Mouse (Mus musculus): Measurements from ENCODE around the gene Emc10. TPM values are rescaled to one million over a fixed set of nuclear protein-coding genes. Genes with fewer than 3 reads are reported as not detected.

Gene Emc10
- total RNA-seq, 2 experiments from 2014 or later, result 41.4 to 53.2 TPM

Small RNA genes within 50 kb of the gene (microRNA-seq; reads per million reads assigned to microRNA genes)
- 0 to 0.26 reads per million in 2 experiments for gene Mir7052 (ENCODE audit: borderline replicate concordance in 2 of 2)
- 0 reads per million in 2 experiments for gene Mir7053 (ENCODE audit: borderline replicate concordance in 2 of 2)

Other genes starting within 250 kb of the Emc10 start
- gene 1700028J19Rik, start 249.8 kb downstream of the Emc10 start, total RNA-seq (2021), result under 1 TPM; 0.36 to 0.43 TPM
- gene 2410002F23Rik, start 249.8 kb downstream of the Emc10 start, total RNA-seq (2021), result 1 to 10 TPM; 6.1 to 8.0 TPM
- not detected for gene Acp4, start 239.2 kb downstream of the Emc10 start, total RNA-seq (2021)
- not detected for gene Gm15517, start 235.1 kb downstream of the Emc10 start, total RNA-seq (2021)
- gene Clec11a, start 189.6 kb downstream of the Emc10 start, total RNA-seq (2021), result 1 to 10 TPM; 1.9 to 2.6 TPM
- gene Shank1, start 186.3 kb downstream of the Emc10 start, total RNA-seq (2021), result under 1 TPM; 0.49 to 0.54 TPM
- gene Syt3, start 112.4 kb downstream of the Emc10 start, total RNA-seq (2021), result 1 to 10 TPM; 1.1 to 1.8 TPM
- gene 1700008O03Rik, start 110.7 kb downstream of the Emc10 start, total RNA-seq (2021), result not detected
- under 1 TPM; 0.24 to 0.43 TPM for gene Lrrc4b, start 67.5 kb downstream of the Emc10 start, total RNA-seq (2021)
- gene Aspdh, start 31.1 kb downstream of the Emc10 start, total RNA-seq (2021), result not detected
- gene Josd2, start 28.5 kb downstream of the Emc10 start, total RNA-seq (2021), result 10 to 100 TPM; 62.8 to 69.1 TPM
- 1 to 10 TPM; 2.5 to 2.9 TPM for gene Fam71e1, start 52 bp upstream of the Emc10 start, total RNA-seq (2021)
- 1,000 to 10,000 TPM; 3,676 to 4,447 TPM for gene Mybpc2, start 28.1 kb upstream of the Emc10 start, total RNA-seq (2021)
- gene Spib, start 35.5 kb upstream of the Emc10 start, total RNA-seq (2021), result under 1 TPM in 1 of 2 experiments, not detected in 1; 0.24 TPM
- 1 to 10 TPM; 4.7 to 5.2 TPM for gene Pold1, start 52.3 kb upstream of the Emc10 start, total RNA-seq (2021)
- gene Nr1h2, start 57.4 kb upstream of the Emc10 start, total RNA-seq (2021), result 10 to 100 TPM; 27.0 to 29.3 TPM
- gene Napsa, start 75.9 kb upstream of the Emc10 start, total RNA-seq (2021), result under 1 TPM in 1 of 2 experiments, not detected in 1; 0.16 TPM
- 1 to 10 TPM; 4.3 to 4.8 TPM for gene Kcnc3, start 94.1 kb upstream of the Emc10 start, total RNA-seq (2021)
- gene Myh14, start 174.3 kb upstream of the Emc10 start, total RNA-seq (2021), result 10 to 100 TPM; 23.0 to 24.7 TPM
- not detected for gene Izumo2, start 212.2 kb upstream of the Emc10 start, total RNA-seq (2021)